Mouse (Mus musculus) layer of hippocampus, adult 9-11 months (tissue): ENCODE measurements around the gene Pcx.

Experiments used
- DNase-seq: peaks from one replicate; pipeline ENCODE4 v3.0.0; 2022

Gene Pcx

DNA sequence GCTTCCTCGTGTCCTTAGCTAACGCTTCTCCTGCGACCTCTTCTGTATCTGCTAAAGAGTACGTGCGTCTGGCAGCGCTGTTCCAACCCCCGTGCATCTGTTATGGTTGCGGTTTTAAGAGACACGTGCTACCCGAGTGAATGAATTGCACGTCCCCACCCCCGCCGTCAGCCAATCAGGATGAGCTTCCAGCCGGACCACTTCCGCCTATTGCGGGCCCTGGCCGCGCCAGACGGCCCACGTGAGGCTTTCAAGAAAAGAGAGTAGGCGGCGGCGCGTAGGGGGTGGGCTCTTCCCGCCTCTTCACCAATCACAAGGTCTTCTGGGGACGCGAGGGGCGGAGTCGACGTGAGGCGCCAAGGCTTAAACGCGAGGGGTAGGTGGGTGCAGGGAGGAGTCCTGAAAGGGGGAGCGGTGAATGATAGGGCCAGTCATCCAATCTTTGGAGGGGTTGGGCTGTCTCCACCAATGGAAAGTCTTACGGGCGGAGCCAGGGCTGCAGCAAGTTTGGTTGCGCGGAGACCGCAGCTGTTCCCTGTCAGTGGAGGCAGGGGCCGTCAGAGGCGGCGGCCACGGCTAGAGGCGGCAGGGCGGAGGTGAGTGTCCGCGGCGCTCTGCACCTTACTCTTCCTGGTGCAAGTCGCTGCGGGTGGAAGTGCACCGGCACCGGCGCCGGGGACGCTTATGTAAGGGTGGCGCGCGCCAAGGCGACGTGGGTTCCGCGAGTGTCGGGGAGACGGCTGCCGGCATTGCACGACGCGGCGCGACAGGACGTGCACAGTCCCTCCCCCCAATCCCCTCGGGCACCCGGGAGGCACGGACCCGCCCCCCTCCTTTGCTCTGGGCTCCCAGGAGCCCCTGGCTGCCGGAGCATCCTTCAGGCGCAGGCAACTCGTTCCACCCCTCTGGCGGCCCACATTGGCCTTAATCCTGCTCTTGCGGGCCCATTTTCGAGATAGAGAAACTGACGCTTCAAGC, at the start of gene Pcx:
Pcx (plus strand) TSS at position 487 of the 978 bp plus-strand sequence.
- peak; percentile 100 for DNase-seq

DNA sequence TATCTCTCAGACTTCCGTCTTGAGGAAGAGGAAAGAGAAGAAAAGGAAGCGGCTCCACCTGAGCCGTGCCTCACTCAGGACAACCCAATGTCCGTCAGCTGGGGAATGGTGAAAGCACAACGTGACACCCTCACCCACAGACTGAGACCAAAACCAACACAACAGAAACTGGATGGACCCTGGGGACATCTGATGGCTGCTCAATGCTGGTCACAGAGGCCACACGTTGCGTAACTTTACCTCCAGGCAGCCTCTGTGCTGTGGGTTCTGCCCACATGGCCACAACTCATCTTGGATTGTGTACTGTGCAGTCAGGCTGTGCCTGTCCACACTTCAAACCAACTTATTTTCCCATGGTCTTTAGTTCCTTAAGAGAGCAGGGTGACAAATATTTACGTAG, 48.3 kb upstream of the Pcx start:
- no peak for DNase-seq

GRCm38 (mm10) chr19:4464666-4465065, 45.6 kb upstream of the Pcx start:
- DNase-seq, result no peak

DNA sequence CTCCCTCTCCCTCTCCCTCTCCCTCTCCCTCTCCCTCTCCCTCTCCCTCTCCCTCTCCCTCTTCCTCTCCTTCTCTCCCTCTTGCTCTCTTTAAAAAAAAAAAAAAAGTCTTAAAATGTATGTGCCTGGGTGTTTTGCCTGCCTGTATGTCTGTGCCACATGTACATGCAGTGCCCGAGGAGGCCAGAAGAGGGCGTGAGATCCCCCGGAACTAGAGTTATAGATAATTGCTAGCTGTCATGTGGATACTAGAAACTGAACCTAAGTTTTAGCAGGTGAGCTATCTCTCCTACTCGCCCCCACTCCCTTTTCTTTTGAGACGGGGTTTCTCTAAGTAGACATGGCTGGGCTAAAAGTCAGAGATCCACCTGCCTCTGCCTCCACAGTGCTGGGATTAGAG, 41.9 kb upstream of the Pcx start:
- DNase-seq, result no peak

DNA sequence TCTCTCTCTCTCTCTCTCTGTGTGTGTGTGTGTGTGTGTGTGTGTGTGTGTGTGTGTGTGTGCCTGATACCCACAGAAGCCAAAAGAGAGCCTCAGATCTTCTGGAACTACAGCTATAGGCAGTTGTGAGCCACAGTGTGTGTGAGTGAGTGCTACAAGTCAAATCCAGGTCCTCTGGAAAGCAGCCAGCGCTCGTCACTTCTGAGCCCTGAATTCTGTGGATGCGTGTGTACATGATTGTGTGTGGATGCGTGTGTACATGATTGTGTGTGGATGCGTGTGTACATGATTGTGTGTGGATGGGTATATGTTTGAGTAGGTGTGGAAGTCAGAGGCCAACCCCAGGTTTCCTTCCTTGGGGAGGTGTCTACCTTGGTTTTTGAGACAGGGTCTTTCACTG, 36.7 kb upstream of the Pcx start:
- DNase-seq, result no peak

DNA sequence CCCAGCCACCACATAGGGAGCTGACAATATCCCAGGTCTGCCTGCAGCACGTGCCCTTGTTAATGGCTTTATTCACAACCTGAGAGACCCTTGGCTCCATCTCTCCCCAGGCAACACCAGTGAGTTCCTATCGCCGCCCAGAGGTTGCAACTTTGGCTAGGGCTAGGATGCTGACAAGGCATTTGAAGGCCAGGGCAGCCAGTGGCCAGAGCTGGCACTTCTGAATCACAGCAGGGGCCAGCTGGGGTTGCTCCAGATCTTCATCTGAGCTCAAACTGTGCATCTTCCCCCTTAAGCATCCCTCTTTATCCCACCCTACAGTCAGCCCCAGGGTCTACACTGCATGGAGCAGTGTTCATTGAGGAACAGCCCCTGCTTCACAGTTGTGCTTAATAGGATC, 35.5 kb upstream of the Pcx start:
- no peak for DNase-seq

DNA sequence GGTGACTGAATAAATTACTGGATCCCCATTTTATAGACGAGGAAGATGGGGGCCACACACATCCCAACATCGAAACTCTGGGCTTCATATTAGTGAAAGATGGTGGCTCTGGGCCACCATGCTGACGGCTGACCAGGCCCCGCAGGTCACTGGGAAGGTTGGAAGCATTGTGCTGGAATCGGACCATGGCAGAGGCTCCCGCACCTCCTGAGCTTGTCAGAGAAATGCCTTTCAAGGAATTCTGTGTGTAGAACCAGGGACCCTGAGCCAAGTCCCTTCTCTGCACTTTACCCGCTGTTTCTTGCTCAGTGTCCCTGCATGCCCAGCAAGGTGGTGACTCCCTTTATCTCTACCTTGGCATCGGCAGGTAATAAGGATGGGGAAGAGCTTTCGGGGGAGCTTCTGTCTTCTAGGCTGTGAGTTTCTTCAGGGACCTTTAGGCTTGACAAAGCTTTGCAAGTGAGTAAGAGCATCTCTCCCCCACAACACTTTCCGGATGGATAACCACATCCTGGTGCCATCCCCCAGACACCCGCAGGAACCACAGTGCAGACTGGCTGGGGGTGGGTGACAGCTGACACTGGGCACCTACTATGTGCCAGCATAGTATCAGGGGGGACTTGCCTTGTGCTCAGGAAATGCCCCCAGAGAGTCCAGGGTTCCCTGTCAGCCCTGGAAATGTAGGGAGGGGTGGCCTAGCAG, 34.9 kb upstream of the Pcx start:
- DNase-seq, result no peak

DNA sequence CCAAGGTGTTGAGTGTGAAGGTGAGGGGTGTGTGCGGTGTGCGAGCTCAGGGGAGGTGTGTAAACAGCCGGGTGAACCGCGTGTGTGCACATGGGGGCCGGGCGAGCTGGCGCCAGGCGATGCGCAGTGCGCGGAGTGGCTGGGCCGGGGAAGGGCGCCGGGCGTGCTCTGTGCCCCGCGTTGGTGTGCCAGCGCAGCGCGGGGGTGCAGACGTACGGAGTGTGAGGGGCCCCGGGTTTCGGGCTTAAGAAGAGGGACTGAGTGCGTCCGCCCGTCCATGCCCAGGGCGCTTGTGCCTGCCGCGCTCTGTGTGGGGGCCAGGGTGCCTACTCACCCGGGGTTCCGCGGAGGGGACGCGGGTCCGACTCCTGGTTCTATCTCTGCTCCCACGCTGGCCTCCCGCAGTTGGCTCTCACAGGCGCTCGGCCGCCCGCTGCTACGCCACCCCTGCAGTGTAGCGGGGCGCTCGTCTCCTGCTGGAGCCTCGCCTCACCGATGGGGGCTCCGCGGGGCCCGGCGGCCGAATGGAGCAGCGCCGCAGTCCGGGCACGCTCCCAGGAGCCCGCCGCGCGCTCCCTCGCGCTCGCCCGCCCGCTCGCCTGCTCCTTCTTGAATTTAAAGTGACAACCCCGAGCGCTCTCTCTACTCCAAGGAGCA, 33.5 kb upstream of the Pcx start:
- peak; percentile 37 for DNase-seq

- DNase-seq, result peak; percentile 33
These were observed 32.7 kb upstream of the Pcx start, which contains the start of gene Syt12 for GRCm38 (mm10) chr19:4477345-4478189. Gene Syt12, minus strand, starts transcription at chr19:4477447.

DNA sequence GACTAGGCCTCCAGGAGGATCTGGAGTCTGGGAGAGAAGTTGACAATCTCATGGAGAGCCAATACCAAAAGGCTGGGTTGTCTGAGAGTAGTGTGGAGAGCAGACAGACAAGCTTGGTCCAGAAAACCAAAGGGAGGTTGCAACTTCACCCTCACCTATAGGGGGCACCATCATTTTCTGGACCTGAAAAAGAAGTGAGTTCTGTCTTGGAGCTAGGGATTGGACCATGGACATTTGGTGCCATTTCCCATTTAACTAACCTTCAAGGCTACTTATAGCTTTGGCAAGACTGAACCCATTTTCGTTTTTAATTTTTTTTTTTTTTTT, 32.1 kb upstream of the Pcx start:
- no peak for DNase-seq

GRCm38 (mm10) chr19:4480041-4480440, 30.2 kb upstream of the Pcx start:
- DNase-seq, result no peak

GRCm38 (mm10) chr19:4481326-4481725, 28.9 kb upstream of the Pcx start:
- no peak for DNase-seq

GRCm38 (mm10) chr19:4482111-4482859, 28.0 kb upstream of the Pcx start:
- DNase-seq, result no peak

- no peak for DNase-seq
These were observed 25.3 kb upstream of the Pcx start for GRCm38 (mm10) chr19:4485006-4485405.

DNA sequence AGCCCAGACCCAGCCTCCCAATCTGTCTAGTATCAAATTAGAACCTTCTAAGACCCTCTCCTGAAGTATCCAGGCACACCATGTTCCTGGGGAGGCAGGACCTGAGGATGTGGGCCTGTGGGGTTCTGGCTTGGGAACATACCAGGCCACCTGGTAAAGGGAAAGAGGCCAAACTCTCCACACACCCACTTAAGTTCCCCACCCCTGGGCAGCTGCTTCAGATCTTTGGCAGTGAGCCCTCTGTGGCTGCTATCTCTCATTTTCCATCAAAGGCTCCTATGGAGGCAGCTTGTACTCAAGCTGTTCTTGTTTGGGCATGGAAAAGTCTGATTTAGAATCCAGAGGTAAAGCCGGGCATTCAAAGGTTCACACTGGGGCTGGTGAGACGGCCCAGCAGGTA, 22.4 kb upstream of the Pcx start:
- DNase-seq, result no peak

DNA sequence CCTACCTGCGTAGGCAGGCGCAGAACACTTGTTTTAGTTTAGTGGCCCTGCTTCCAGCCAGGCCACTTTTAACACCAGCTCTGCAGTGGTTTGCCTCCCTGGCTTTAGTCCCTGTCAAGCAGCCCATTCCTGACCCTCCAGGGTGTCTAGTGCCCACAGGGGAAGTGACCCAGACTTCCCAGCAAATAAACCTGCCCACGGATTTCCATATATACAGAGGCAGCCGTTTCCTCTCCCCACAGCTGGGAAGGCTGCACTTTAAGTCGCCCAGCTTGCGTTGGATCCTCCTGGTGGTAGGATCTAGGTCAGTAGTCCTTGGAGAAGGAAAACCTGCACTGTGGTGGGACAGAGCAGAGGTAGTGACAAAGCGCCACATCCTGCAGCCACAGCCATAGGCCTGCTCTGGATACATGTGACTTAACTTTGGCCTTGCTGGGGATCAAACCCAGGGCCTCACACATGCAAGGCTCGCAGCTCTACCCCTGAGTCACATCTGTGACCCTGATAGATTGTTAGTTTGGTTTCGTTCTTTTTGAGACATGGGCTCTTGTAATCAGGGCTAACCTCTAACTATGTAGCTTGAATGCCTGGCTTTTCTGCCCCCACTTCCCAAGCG, 19.1 kb upstream of the Pcx start:
- no peak for DNase-seq

DNA sequence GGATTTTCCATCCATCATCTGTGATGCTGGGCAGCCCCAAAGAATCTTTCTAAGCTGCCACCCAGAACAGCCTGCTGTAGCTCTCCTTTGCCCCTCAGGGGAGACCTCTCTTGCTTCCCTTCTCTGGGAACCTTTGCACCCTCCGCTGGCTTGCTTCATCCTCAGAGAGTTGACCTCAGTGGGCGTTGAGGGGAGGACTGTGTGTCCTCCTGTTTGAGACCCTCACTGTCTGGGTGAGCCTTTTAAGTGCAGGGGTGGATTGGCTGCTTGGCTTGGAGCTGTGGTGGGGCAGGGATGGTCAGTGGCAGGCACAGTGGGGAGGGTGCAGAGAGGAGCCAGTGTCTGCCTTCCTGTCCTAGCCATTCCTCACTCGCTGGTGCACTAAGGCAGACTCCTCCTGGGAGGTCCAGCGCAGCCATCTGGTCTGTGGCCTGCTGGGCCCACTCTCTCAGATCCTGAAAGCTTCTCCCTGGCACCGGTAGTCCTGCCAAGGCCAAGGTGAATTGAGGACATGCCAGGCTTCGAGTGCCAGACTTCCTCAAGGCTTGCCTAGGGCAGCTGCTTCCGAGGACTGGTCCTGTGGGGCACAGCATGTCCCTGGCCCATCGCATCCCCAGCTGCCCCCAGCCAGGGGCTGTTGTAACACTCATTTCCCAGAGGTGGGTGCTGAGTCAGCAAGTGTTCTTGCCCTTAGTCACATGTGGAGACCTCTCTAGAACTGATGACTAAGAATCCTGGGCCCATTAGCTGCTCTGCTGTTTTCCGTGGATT, 17.6 kb upstream of the Pcx start:
- DNase-seq, result peak; percentile 25

DNA sequence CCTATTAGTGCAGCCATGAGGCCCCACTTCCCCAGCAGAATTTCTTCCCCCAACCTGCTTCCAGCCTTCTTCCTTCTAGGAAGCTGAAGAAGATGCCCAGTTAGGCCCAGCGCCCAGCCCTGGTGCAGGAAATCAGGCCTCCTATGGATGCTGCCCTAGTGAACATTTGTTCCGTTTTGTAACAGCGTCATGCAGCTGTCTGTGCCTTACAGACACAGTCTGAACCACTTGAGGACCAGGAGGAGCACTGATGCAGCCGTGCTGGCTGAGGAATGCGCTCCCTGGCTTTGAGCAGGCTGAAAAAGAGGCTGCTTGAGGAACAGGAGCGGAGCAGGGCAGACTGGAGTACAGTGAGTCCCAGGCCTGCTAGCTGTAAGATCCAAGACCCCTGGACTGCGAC, 15.6 kb upstream of the Pcx start:
- no peak for DNase-seq

- DNase-seq, result no peak
These were observed 14.5 kb upstream of the Pcx start for GRCm38 (mm10) chr19:4495814-4496213.

DNA sequence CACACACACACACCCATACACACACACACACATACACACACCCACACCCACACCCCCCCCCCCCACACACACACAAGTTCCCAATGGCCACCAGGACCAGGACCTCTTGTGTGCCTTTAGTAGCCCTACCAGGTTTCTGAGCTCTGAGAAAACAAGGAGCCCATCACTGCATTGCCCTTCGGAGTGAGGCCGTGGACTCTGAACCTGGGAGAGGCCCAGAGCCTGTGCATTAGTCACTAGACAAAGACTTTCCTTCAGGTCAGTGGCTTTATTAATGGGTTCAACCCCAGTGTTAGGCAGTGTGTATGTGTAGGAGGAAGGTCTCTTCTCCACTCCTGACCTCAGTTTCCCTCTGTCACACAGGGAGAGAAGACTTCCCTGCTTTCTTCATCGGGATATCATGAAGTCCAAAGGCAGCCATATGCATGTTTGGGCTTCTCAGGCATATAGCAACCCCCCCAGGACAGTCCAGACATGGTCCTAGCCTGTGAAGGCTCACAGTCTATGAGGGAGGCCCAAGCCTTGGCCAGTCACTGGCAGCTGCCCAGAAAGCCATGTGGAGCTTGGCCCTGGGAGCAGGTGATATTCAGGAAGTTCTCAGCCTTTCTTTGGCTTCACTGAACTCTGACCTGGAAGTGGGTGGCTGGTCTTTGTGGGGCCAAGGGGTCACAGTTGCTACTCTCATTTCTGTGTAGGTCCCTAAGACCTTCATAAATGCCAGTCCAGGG, 13.6 kb upstream of the Pcx start:
- DNase-seq, result no peak
